ENCODE assay signal across 13 mouse cellular contexts in the genomic region with DNA sequence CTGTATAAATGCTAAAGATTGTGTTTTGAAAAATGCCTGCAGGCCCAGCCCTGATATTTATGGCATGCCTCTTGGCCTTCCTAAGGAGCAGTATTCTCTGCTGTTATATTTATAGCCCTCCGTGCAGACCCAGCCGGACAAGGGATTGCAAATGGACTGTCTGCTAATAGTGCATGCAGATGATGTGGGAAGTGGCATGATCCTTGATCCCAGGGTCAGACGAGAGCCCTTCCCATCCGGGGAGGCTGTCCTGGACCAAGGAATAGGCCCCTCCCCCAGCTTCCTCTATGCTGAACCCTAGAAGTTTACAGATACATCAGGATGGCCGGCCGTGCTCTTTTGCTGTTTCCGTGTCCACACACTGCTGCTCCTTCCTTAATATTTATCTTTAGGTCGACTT. TPM values are rescaled to one million over a fixed set of nuclear protein-coding genes. Genes with fewer than 3 reads are reported as not detected.
DNase-seq lines count a peak whose midpoint lies in the region; ATAC-seq lines count a peak whose summit lies in the region.
"Had no signal": no experiment of that assay in that cellular context is flagged by ENCODE, and none has a peak within 500 bp of the region (broad histone marks: within the 10 kb centered on the region; RNA-seq: fewer than 3 reads in every experiment).

No protein-coding gene starts in this region.

- no peak overlapping the region for H3K4me3 ChIP-seq in heart, embryonic 11.5 days (ENCODE audit: low read depth, low read length)
- no peak overlapping the region for H3K4me3 ChIP-seq in heart, embryonic 14.5 days (ENCODE audit: control insufficient read depth in 1 of 2, insufficient read depth in 1 of 2, low read depth in 1 of 2, low read length in 2 of 2)
- H3K4me3 ChIP-seq in liver, embryonic 16.5 days (ENCODE audit: low read depth, low read length): no peak overlapping the region
- H3K4me3 ChIP-seq: midbrain, embryonic 13.5 days had no signal

- no peak overlapping the region for H3K9ac ChIP-seq in heart, embryonic 11.5 days (ENCODE audit: low read depth, low read length)
- H3K9ac ChIP-seq in heart, embryonic 14.5 days (ENCODE audit: low read length): peak overlapping the region; percentile 22; the same call in 1 of the 2 replicates
- H3K9ac ChIP-seq in liver, embryonic 16.5 days (ENCODE audit: low read depth, low read length): no peak overlapping the region
- H3K9ac ChIP-seq: midbrain, embryonic 13.5 days had no signal

- intact Hi-C loops in heart, postnatal 36 days (cut with DNase I): loop anchor here (5.0 kb wide), 2 partner anchors 66 to 276 kb away; no protein-coding TSS in a partner anchor

- H3K27ac ChIP-seq in heart, embryonic 11.5 days (ENCODE audit: low read depth, low read length): peak overlapping the region; percentile 12; the same call in 1 of the 2 replicates
- peak overlapping the region; percentile 36 to 48 for H3K27ac ChIP-seq in heart, embryonic 14.5 days (replicated peaks in 1 of 2; ENCODE audit: control insufficient read depth in 1 of 2, insufficient read depth in 1 of 2, low read depth in 2 of 2, low read length in 2 of 2)
- no peak overlapping the region for H3K27ac ChIP-seq in liver, embryonic 16.5 days (ENCODE audit: low read length)
- H3K27ac ChIP-seq: midbrain, embryonic 13.5 days had no signal

- no peaks in the 10 kb centered on the region for H3K27me3 ChIP-seq in heart, embryonic 11.5 days (ENCODE audit: control insufficient read depth, insufficient read depth, low read length)
- no peaks in the 10 kb centered on the region for H3K27me3 ChIP-seq in heart, embryonic 14.5 days (ENCODE audit: control insufficient read depth, insufficient read depth, low read length)
- H3K27me3 ChIP-seq in liver, embryonic 16.5 days (ENCODE audit: control insufficient read depth, insufficient read depth, low read depth, low read length): no peaks in the 10 kb centered on the region
- H3K27me3 ChIP-seq: midbrain, embryonic 13.5 days had no signal

- H3K4me2 ChIP-seq in heart, embryonic 11.5 days: no peak overlapping the region
- H3K4me2 ChIP-seq in heart, embryonic 14.5 days (ENCODE audit: low read length): no peak overlapping the region
- no peak overlapping the region for H3K4me2 ChIP-seq in liver, embryonic 16.5 days (ENCODE audit: low read depth, low read length)
- H3K4me2 ChIP-seq: midbrain, embryonic 13.5 days had no signal

- no peak for ATAC-seq in heart, embryonic 11.5 days (replicated peaks; ENCODE audit: insufficient number of reproducible peaks, low FRiP score, low TSS enrichment)
- no peak; the same call in 1 of the 2 replicates for ATAC-seq in heart, embryonic 14.5 days (ENCODE audit: insufficient number of reproducible peaks, insufficient read depth, low FRiP score, low read depth)
- ATAC-seq in liver, embryonic 16.5 days (ENCODE audit: low read depth): peak; percentile 21; the same call in 1 of the 2 replicates
- no peak for ATAC-seq in megakaryocyte progenitor cell, adult 5-6 weeks (replicated peaks; ENCODE audit: poor library complexity)
- ATAC-seq: CD4-positive, CD25-positive, alpha-beta regulatory T cell, adult 4 months; forebrain, embryonic 16.5 days; midbrain, embryonic 13.5 days had no signal

- 43% methylated on average over 8 of the region's 8 CpGs for WGBS in heart, embryonic 11.5 days (ENCODE audit: insufficient replicate concordance)
- 36% methylated on average over 8 of the region's 8 CpGs for WGBS in heart, embryonic 14.5 days
- WGBS in liver, embryonic 16.5 days (ENCODE audit: insufficient replicate concordance): 53% methylated on average over 8 of the region's 8 CpGs

- no peaks in the 10 kb centered on the region for H3K36me3 ChIP-seq in heart, embryonic 11.5 days (ENCODE audit: control insufficient read depth, insufficient read depth, low read length)
- no peaks in the 10 kb centered on the region for H3K36me3 ChIP-seq in heart, embryonic 14.5 days (ENCODE audit: control insufficient read depth, insufficient read depth, low read length)
- no peaks in the 10 kb centered on the region for H3K36me3 ChIP-seq in liver, embryonic 16.5 days (ENCODE audit: control insufficient read depth, insufficient read depth)
- H3K36me3 ChIP-seq: midbrain, embryonic 13.5 days had no signal

- peaks cover 18% of the 10 kb centered on the region for H3K4me1 ChIP-seq in heart, embryonic 11.5 days (ENCODE audit: control insufficient read depth, insufficient read depth, low read length)
- H3K4me1 ChIP-seq in heart, embryonic 14.5 days (ENCODE audit: control insufficient read depth in 2 of 2, insufficient read depth in 2 of 2, low read length in 2 of 2): peaks cover 39 to 57% of the 10 kb centered on the region in 2 experiments
- H3K4me1 ChIP-seq in liver, embryonic 16.5 days (ENCODE audit: control insufficient read depth, low read depth, low read length): no peaks in the 10 kb centered on the region
- H3K4me1 ChIP-seq: midbrain, embryonic 13.5 days had no signal

- no peaks in the 10 kb centered on the region for H3K9me3 ChIP-seq in heart, embryonic 11.5 days (replicated peaks; ENCODE audit: control insufficient read depth, low read length)
- no peaks in the 10 kb centered on the region for H3K9me3 ChIP-seq in heart, embryonic 14.5 days (ENCODE audit: control insufficient read depth, low read length)
- no peaks in the 10 kb centered on the region for H3K9me3 ChIP-seq in liver, embryonic 16.5 days (replicated peaks; ENCODE audit: control insufficient read depth, low read length)
- H3K9me3 ChIP-seq: midbrain, embryonic 13.5 days had no signal

- no peak for DNase-seq in heart, postnatal 36 days
- DNase-seq in heart, postnatal 4 days: peak; percentile 18
- DNase-seq in cerebellum, adult 8-10 months: no peak
- DNase-seq in thymus, postnatal 14 days: no peak
- DNase-seq: cerebellum, postnatal 14 days; gastrocnemius, postnatal 14 days had no signal

RNA-seq across cellular contexts. Expression of a gene that starts 32.5 kb away (rescaled TPM):
- polyA plus RNA-seq in heart, embryonic 11.5 days (2014; fragmentation: Nextera tagmentation; extraction: Ambion mirVana): 0.39 and 0.45 TPM in 2 replicates
- total RNA-seq in heart, postnatal 36 days (2021): under 1 TPM; 0.35 to 0.36 TPM
- polyA plus RNA-seq in heart, embryonic 14.5 days (2014; fragmentation: Nextera tagmentation; extraction: Ambion mirVana): 0.27 and 0.49 TPM in 2 replicates
- under 1 TPM; 0.56 to 0.67 TPM for total RNA-seq in heart, postnatal 4 days (2021)
- polyA plus RNA-seq in liver, embryonic 16.5 days (2015; fragmentation: Nextera tagmentation; extraction: Ambion mirVana): 0.07 and 0.11 TPM in 2 replicates
- not detected in 2 replicates for total RNA-seq in megakaryocyte progenitor cell, adult 5-6 weeks (2015)
- total RNA-seq in megakaryocyte progenitor cell, adult 5-6 weeks (2017): 0.21 TPM in 1 of 2 replicates, not detected in the other
- total RNA-seq: gastrocnemius, postnatal 14 days had no signal
- polyA plus RNA-seq: CD4-positive, CD25-positive, alpha-beta regulatory T cell, adult 4 months had no signal
